Mouse (Mus musculus): Measurements from ENCODE around the gene Fuca1.

DNA sequence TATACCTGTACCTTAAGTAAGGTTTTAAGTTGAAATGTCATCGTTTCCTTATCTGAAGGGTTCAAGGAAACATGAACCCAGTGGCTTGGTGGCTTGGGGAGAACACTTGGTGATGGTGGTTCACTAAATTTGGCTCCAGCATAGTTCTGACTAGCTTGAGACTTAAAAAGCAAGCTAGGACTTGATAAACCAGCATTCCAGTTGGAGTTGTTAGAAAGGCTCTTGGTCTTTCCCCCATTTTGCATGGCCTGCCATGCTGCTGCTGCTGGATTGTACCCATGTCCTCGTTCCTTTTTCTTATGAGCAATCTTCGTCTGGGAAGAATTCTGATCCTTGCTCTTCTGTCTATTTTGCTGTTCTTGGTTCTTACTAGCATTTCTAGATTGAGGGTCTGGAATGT lies 48.5 kb upstream of the Fuca1 start:
- TF ChIP-seq CTCF (IDR thresholded peaks at IDR 0.05; ENCODE audit: borderline replicate concordance, insufficient read depth, low read length) = no peak
- peak; percentile 24; the same call in 1 of the 2 replicates for TF ChIP-seq POLR2A (IDR thresholded peaks at IDR 0.05; ENCODE audit: low read depth, low read length)

Measured in embryonic fibroblast, embryonic 13.5 days (primary cell).